Mouse (Mus musculus) heart, adult 2 months (tissue): ENCODE results near the gene Rmdn3.

ENCODE experiments used
- CTCF ChIP-seq: fragments of 200-600 bp; IDR thresholded peaks from 2 replicates; pipeline ENCODE4 v1.8.1; 2022; ENCODE audit warnings: antibody characterized with exemption, mild to moderate bottlenecking, moderate library complexity
- EP300 ChIP-seq: fragments of 200-500 bp; IDR thresholded peaks from 2 replicates; pipeline ENCODE4 v1.6.1; 2011; ENCODE audit warnings: low read depth, low read length, control low read depth; ENCODE audit not compliant: insufficient read depth

GRCm38 (mm10) chr2:119146435-119146834 lies 10.4 kb downstream of the Rmdn3 start:
- TF ChIP-seq CTCF (no peak), EP300 (no peak)
